Mouse (Mus musculus) intestine, postnatal 0 days (tissue): ENCODE measurements around the gene Atxn7l1. TPM values are rescaled to one million over a fixed set of nuclear protein-coding genes. Genes with fewer than 3 reads are reported as not detected.

Experiments used
- ATAC-seq: fragments of 200-750 bp; cut with Nextera tagmentation; 2 replicates; pipeline ENCODE4 v1.8.0; 2017; ENCODE audit warnings: mild to moderate bottlenecking, moderate TSS enrichment, moderate library complexity
- H3K27ac ChIP-seq: fragments of 300-500 bp; sonication (generic); 2 replicates; pipeline ENCODE4 v1.5.1; 2014; ENCODE audit warnings: mild to moderate bottlenecking, low read depth, low read length, moderate library complexity
- H3K27me3 ChIP-seq: fragments of 300-500 bp; sonication (generic); replicated peaks from 2 replicates; pipeline ENCODE4 v1.6.1; 2014; ENCODE audit warnings: low read length, mixed read lengths; ENCODE audit not compliant: control insufficient read depth, insufficient read depth
- H3K36me3 ChIP-seq: fragments of 300-500 bp; sonication (generic); 2 replicates; pipeline ENCODE4 v1.6.1; 2014; ENCODE audit warnings: mild to moderate bottlenecking, moderate library complexity; ENCODE audit not compliant: control insufficient read depth, insufficient read depth
- H3K4me1 ChIP-seq: fragments of 300-500 bp; sonication (generic); replicated peaks from 2 replicates; pipeline ENCODE4 v1.6.1; 2014; ENCODE audit warnings: antibody characterized with exemption, low read length, mixed read lengths; ENCODE audit not compliant: control insufficient read depth, insufficient read depth
- H3K4me2 ChIP-seq: fragments of 300-500 bp; sonication (generic); replicated peaks from 2 replicates; pipeline ENCODE4 v1.6.1; 2014; ENCODE audit warnings: low read depth, mild to moderate bottlenecking, moderate library complexity
- H3K4me3 ChIP-seq: fragments of 300-500 bp; sonication (generic); 2 replicates; pipeline ENCODE4 v1.5.1; 2014; ENCODE audit warnings: low read depth, low read length
- H3K9ac ChIP-seq: fragments of 300-500 bp; sonication (generic); 2 replicates; pipeline ENCODE4 v1.6.1; 2014; ENCODE audit warnings: mild to moderate bottlenecking, low read depth, low read length
- H3K9me3 ChIP-seq: fragments of 300-500 bp; sonication (generic); 2 replicates; pipeline ENCODE4 v1.6.1; 2016; ENCODE audit warnings: mixed run types; ENCODE audit not compliant: control insufficient read depth
- CTCF ChIP-seq: sonication (generic); IDR thresholded peaks from 2 replicates; pipeline ENCODE4 v1.5.1; 2016; ENCODE audit warnings: low read depth, mild to moderate bottlenecking, control low read depth, antibody characterized with exemption, moderate library complexity
- WGBS: fragments of 180-500 bp; shearing (Covaris S2); extraction: QIAGEN DNeasy Blood & Tissue Kit; methylation state at CpG from one replicate; pipeline ENCODE4 v1.1.7; 2014; 5-methylcytosine and 5-hydroxymethylcytosine counted together
- polyA plus RNA-seq: library from polyadenylated mRNA; unstranded; fragments of >200 nt; fragmentation: Nextera tagmentation; extraction: Ambion mirVana; gene quantifications from 2 replicates; pipeline ENCODE4 v1.2.1, GENCODE M21; 2015

The Atxn7l1 gene
- polyA plus RNA-seq, 1 experiment from 2014 or later, result 8.2 TPM

- no peak overlapping the region for H3K9ac ChIP-seq
- H3K36me3 ChIP-seq, result no peaks in the 10 kb centered on the region
- no peaks in the 10 kb centered on the region for H3K27me3 ChIP-seq
- H3K4me3 ChIP-seq, result no peak overlapping the region
- H3K27ac ChIP-seq, result no peak overlapping the region
- no peaks in the 10 kb centered on the region for H3K9me3 ChIP-seq
- 70% methylated on average over 6 of the region's 6 CpGs for WGBS
- H3K4me2 ChIP-seq, result no peak overlapping the region
- ATAC-seq, result no peak
- TF ChIP-seq CTCF, result no peak
- H3K4me1 ChIP-seq, result peaks cover 9% of the 10 kb centered on the region
Observed at GRCm38 (mm10) chr12:33197287-33197686, 49.8 kb downstream of the Atxn7l1 start.

- no peak overlapping the region for H3K9ac ChIP-seq
- H3K4me2 ChIP-seq, result no peak overlapping the region
- H3K9me3 ChIP-seq, result no peaks in the 10 kb centered on the region
- H3K4me1 ChIP-seq, result peaks cover 9% of the 10 kb centered on the region
- no peaks in the 10 kb centered on the region for H3K36me3 ChIP-seq
- no peak for TF ChIP-seq CTCF
- no peaks in the 10 kb centered on the region for H3K27me3 ChIP-seq
- no peak for ATAC-seq
- WGBS, result 89% methylated on average over 6 of the region's 6 CpGs
- H3K4me3 ChIP-seq, result no peak overlapping the region
- H3K27ac ChIP-seq, result no peak overlapping the region
Observed at GRCm38 (mm10) chr12:33197746-33198145, 50.3 kb downstream of the Atxn7l1 start.

GRCm38 (mm10) chr12:33201068-33201467 is 53.6 kb downstream of the Atxn7l1 start:
- Histone ChIP-seq H3K9ac (no peak overlapping the region), H3K4me3 (no peak overlapping the region), H3K4me2 (no peak overlapping the region), H3K36me3 (no peaks in the 10 kb centered on the region), H3K9me3 (no peaks in the 10 kb centered on the region), H3K27ac (no peak overlapping the region), H3K27me3 (no peaks in the 10 kb centered on the region), H3K4me1 (no peaks in the 10 kb centered on the region)
- no peak for TF ChIP-seq CTCF
- no peak for ATAC-seq
- 82% methylated on average over 6 of the region's 6 CpGs for WGBS

- 59% methylated on average over 7 of the region's 7 CpGs for WGBS
- Histone ChIP-seq H3K27me3 (no peaks in the 10 kb centered on the region), H3K9ac (no peak overlapping the region), H3K4me3 (no peak overlapping the region), H3K9me3 (no peaks in the 10 kb centered on the region), H3K4me1 (no peaks in the 10 kb centered on the region), H3K36me3 (no peaks in the 10 kb centered on the region), H3K4me2 (no peak overlapping the region), H3K27ac (no peak overlapping the region)
- TF ChIP-seq CTCF, result no peak
- no peak for ATAC-seq
Observed at GRCm38 (mm10) chr12:33201491-33202210, 54.2 kb downstream of the Atxn7l1 start.

- WGBS, result 77% methylated on average over 4 of the region's 4 CpGs
- Histone ChIP-seq H3K4me1 (no peaks in the 10 kb centered on the region), H3K9me3 (no peaks in the 10 kb centered on the region), H3K36me3 (no peaks in the 10 kb centered on the region), H3K4me3 (no peak overlapping the region), H3K27me3 (no peaks in the 10 kb centered on the region), H3K4me2 (no peak overlapping the region), H3K9ac (no peak overlapping the region), H3K27ac (no peak overlapping the region)
- ATAC-seq, result no peak
- no peak for TF ChIP-seq CTCF
Observed at GRCm38 (mm10) chr12:33205255-33205654, 57.8 kb downstream of the Atxn7l1 start.

- 87% methylated on average over 6 of the region's 6 CpGs for WGBS
- Histone ChIP-seq H3K27me3 (no peaks in the 10 kb centered on the region), H3K27ac (no peak overlapping the region), H3K9me3 (no peaks in the 10 kb centered on the region), H3K9ac (no peak overlapping the region), H3K4me1 (no peaks in the 10 kb centered on the region), H3K4me2 (no peak overlapping the region), H3K4me3 (no peak overlapping the region), H3K36me3 (no peaks in the 10 kb centered on the region)
- no peak for TF ChIP-seq CTCF
- no peak for ATAC-seq
Observed at GRCm38 (mm10) chr12:33206300-33206699, 58.8 kb downstream of the Atxn7l1 start.
